Mouse (Mus musculus) cerebellum, adult 2 months (tissue): ENCODE measurements at regions not wholly inside any gene's neighbourhood (a gene's known extent, or its start where the extent isn't known, plus 50 kb on each side); places are given as distances from the start of the nearest gene placed in this dataset.

Experiments
- DNase-seq, 2 experiments: peaks; one replicate each; pipeline ENCODE4 v3.0.0; 2021
- H3K27ac ChIP-seq: fragments of 200-500 bp; 2 replicates; pipeline ENCODE4 v1.5.1; 2012; ENCODE audit warnings: low read length, control low read depth, inconsistent platforms; ENCODE audit not compliant: insufficient read depth
- H3K27me3 ChIP-seq: fragments of 200-500 bp; 2 replicates; pipeline ENCODE4 v1.6.1; 2012; ENCODE audit warnings: inconsistent platforms, mild to moderate bottlenecking, low read length, moderate library complexity; ENCODE audit not compliant: control insufficient read depth, insufficient read depth
- H3K4me1 ChIP-seq: fragments of 200-500 bp; 2 replicates; pipeline ENCODE4 v1.6.1; 2011; ENCODE audit warnings: low read length; ENCODE audit not compliant: control insufficient read depth, insufficient read depth
- H3K4me3 ChIP-seq: fragments of 200-500 bp; replicated peaks from 2 replicates; pipeline ENCODE3; 2011; ENCODE audit warnings: mild to moderate bottlenecking, low read depth, low read length, control low read depth; ENCODE audit not compliant: insufficient read depth
- CTCF ChIP-seq: fragments of 200-500 bp; IDR thresholded peaks from 2 replicates; pipeline ENCODE4 v1.5.1; 2011; ENCODE audit warnings: low read depth, mild to moderate bottlenecking, control low read depth, low read length, moderate library complexity, borderline replicate concordance; ENCODE audit not compliant: insufficient read depth
- POLR2A ChIP-seq: fragments of 200-500 bp; IDR thresholded peaks from 2 replicates; pipeline ENCODE4 v1.6.1; 2011; ENCODE audit warnings: low read length, control low read depth, borderline replicate concordance; ENCODE audit not compliant: insufficient read depth
- WGBS: fragments of 180-500 bp; shearing (Covaris S2); methylation state at CpG from one replicate; pipeline ENCODE4 v1.1.7; 2018; 5-methylcytosine and 5-hydroxymethylcytosine counted together

GRCm38 (mm10) chr9:56547291-56547977, 129.0 kb downstream of the Hmg20a start:
- Histone ChIP-seq H3K4me3 (no peak overlapping the region), H3K27me3 (no peaks in the 10 kb centered on the region), H3K4me1 (peaks cover 5% of the 10 kb centered on the region; the same call in 1 of the 2 replicates), H3K27ac (no peak overlapping the region)
- TF ChIP-seq POLR2A (no peak), CTCF (no peak)
- no peak for DNase-seq
- WGBS, result 51% methylated on average over 9 of the region's 9 CpGs

GRCm38 (mm10) chr9:56549774-56550173, 131.4 kb downstream of the Hmg20a start:
- Histone ChIP-seq H3K4me1 (peaks cover 16% of the 10 kb centered on the region), H3K4me3 (no peak overlapping the region), H3K27me3 (no peaks in the 10 kb centered on the region), H3K27ac (no peak overlapping the region)
- DNase-seq, result no peak
- TF ChIP-seq POLR2A (no peak), CTCF (no peak)
- 82% methylated on average over 8 of the region's 8 CpGs for WGBS

- no peak for TF ChIP-seq CTCF
- no peak for TF ChIP-seq POLR2A
- WGBS, result 88% methylated on average over 4 of the region's 4 CpGs
- Histone ChIP-seq H3K4me3 (no peak overlapping the region), H3K27ac (no peak overlapping the region), H3K27me3 (no peaks in the 10 kb centered on the region), H3K4me1 (peaks cover 16% of the 10 kb centered on the region)
- no peak for DNase-seq
These were observed 131.8 kb downstream of the Hmg20a start for GRCm38 (mm10) chr9:56550178-56550577.

- no peak for TF ChIP-seq CTCF
- TF ChIP-seq POLR2A, result no peak
- H3K27me3 ChIP-seq, result no peaks in the 10 kb centered on the region
- no peak overlapping the region for H3K4me3 ChIP-seq
- peaks cover 16% of the 10 kb centered on the region for H3K4me1 ChIP-seq
- WGBS, result 67% methylated on average over 11 of the region's 11 CpGs
- peak in 1 of 2 experiments; percentile 5 for DNase-seq
- H3K27ac ChIP-seq, result no peak overlapping the region
These were observed 133.2 kb downstream of the Hmg20a start for GRCm38 (mm10) chr9:56551376-56552186.

GRCm38 (mm10) chr9:56552187-56552686, 133.8 kb downstream of the Hmg20a start:
- H3K27ac ChIP-seq, result no peak overlapping the region

GRCm38 (mm10) chr9:56552766-56553165, 134.4 kb downstream of the Hmg20a start:
- TF ChIP-seq POLR2A (no peak), CTCF (peak; percentile 88)
- Histone ChIP-seq H3K4me1 (peaks cover 16% of the 10 kb centered on the region), H3K27ac (no peak overlapping the region), H3K4me3 (no peak overlapping the region), H3K27me3 (no peaks in the 10 kb centered on the region)
- peak; percentile 71 to 80 for DNase-seq
- 57% methylated on average over 1 of the region's 1 CpGs for WGBS

More at GRCm38 (mm10) chr9:56552187-56552686, 133.8 kb downstream of the Hmg20a start:
- no peak for DNase-seq
- WGBS, result 75% methylated on average over 6 of the region's 6 CpGs
- Histone ChIP-seq H3K4me1 (peaks cover 16% of the 10 kb centered on the region), H3K4me3 (no peak overlapping the region), H3K27me3 (no peaks in the 10 kb centered on the region)
- TF ChIP-seq CTCF (no peak), POLR2A (no peak)

GRCm38 (mm10) chr9:56553626-56554025, 135.2 kb downstream of the Hmg20a start:
- DNase-seq, result peak in 1 of 2 experiments; percentile 55
- Histone ChIP-seq H3K4me3 (no peak overlapping the region), H3K27ac (0 out of 2 replicates have a peak overlapping the region, but pooled peaks have one; percentile 11), H3K4me1 (peaks cover 16% of the 10 kb centered on the region), H3K27me3 (no peaks in the 10 kb centered on the region)
- no peak for TF ChIP-seq POLR2A
- no peak for TF ChIP-seq CTCF
- WGBS, result 22% methylated on average over 13 of the region's 13 CpGs

GRCm38 (mm10) chr9:56554096-56554495, 135.7 kb downstream of the Hmg20a start:
- 33% methylated on average over 6 of the region's 6 CpGs for WGBS
- H3K4me1 ChIP-seq, result peaks cover 16% of the 10 kb centered on the region
- no peaks in the 10 kb centered on the region for H3K27me3 ChIP-seq
- no peak overlapping the region for H3K4me3 ChIP-seq
- no peak for TF ChIP-seq CTCF
- TF ChIP-seq POLR2A, result no peak
- H3K27ac ChIP-seq, result no peak overlapping the region
- peak; percentile 45 to 54 for DNase-seq
